Mouse (Mus musculus) hindbrain, embryonic 11.5 days (tissue): ENCODE measurements around the gene Skap1. TPM values are rescaled to one million over a fixed set of nuclear protein-coding genes. Genes with fewer than 3 reads are reported as not detected.

ENCODE experiments used
- ATAC-seq: fragments of 200-750 bp; cut with Nextera tagmentation; 2 replicates; pipeline ENCODE4 v1.8.0; 2017; ENCODE audit warnings: mild to moderate bottlenecking, moderate TSS enrichment, moderate library complexity; ENCODE audit not compliant: low FRiP score
- DNase-seq: peaks from one replicate; pipeline ENCODE4 v3.0.0-alpha.2; 2015; ENCODE audit warnings: low spot score
- H3K27ac ChIP-seq: fragments of 300-500 bp; sonication (generic); 2 replicates; pipeline ENCODE4 v1.5.1; 2014; ENCODE audit warnings: mild to moderate bottlenecking, low read depth, low read length
- H3K27me3 ChIP-seq: fragments of 300-500 bp; sonication (generic); 2 replicates; pipeline ENCODE4 v1.6.1; 2014; ENCODE audit warnings: mild to moderate bottlenecking, low read length, moderate library complexity, mixed read lengths; ENCODE audit not compliant: control insufficient read depth, insufficient read depth
- H3K36me3 ChIP-seq: fragments of 300-500 bp; sonication (generic); 2 replicates; pipeline ENCODE4 v1.6.1; 2014; ENCODE audit warnings: mild to moderate bottlenecking, low read length, moderate library complexity, mixed read lengths; ENCODE audit not compliant: control insufficient read depth, insufficient read depth
- H3K4me1 ChIP-seq: fragments of 300-500 bp; sonication (generic); replicated peaks from 2 replicates; pipeline ENCODE4 v1.6.1; 2014; ENCODE audit warnings: low read length, mixed read lengths; ENCODE audit not compliant: control insufficient read depth, insufficient read depth
- H3K4me2 ChIP-seq: fragments of 300-500 bp; sonication (generic); replicated peaks from 2 replicates; pipeline ENCODE4 v1.6.1; 2014; ENCODE audit warnings: mild to moderate bottlenecking, low read depth, low read length
- H3K4me3 ChIP-seq: fragments of 300-500 bp; sonication (generic); 2 replicates; pipeline ENCODE4 v1.5.1; 2014; ENCODE audit warnings: low read depth, low read length
- H3K9ac ChIP-seq: fragments of 300-500 bp; sonication (generic); 2 replicates; pipeline ENCODE4 v1.6.1; 2014; ENCODE audit warnings: low read depth, low read length
- H3K9me3 ChIP-seq: fragments of 300-500 bp; sonication (generic); 2 replicates; pipeline ENCODE4 v1.6.1; 2016; ENCODE audit warnings: low read length; ENCODE audit not compliant: control insufficient read depth
- WGBS: fragments of 180-500 bp; shearing (Covaris S2); extraction: QIAGEN DNeasy Blood & Tissue Kit; methylation state at CpG from one replicate; pipeline ENCODE4 v1.1.7; 2014; 5-methylcytosine and 5-hydroxymethylcytosine counted together
- polyA plus RNA-seq: library from polyadenylated mRNA; unstranded; fragments of >200 nt; fragmentation: Nextera tagmentation; extraction: Ambion mirVana; gene quantifications from 2 replicates; pipeline ENCODE4 v1.2.1, GENCODE M21; 2014

Gene Skap1
- polyA plus RNA-seq = 0.85 and 1.5 TPM in 2 replicates

DNA sequence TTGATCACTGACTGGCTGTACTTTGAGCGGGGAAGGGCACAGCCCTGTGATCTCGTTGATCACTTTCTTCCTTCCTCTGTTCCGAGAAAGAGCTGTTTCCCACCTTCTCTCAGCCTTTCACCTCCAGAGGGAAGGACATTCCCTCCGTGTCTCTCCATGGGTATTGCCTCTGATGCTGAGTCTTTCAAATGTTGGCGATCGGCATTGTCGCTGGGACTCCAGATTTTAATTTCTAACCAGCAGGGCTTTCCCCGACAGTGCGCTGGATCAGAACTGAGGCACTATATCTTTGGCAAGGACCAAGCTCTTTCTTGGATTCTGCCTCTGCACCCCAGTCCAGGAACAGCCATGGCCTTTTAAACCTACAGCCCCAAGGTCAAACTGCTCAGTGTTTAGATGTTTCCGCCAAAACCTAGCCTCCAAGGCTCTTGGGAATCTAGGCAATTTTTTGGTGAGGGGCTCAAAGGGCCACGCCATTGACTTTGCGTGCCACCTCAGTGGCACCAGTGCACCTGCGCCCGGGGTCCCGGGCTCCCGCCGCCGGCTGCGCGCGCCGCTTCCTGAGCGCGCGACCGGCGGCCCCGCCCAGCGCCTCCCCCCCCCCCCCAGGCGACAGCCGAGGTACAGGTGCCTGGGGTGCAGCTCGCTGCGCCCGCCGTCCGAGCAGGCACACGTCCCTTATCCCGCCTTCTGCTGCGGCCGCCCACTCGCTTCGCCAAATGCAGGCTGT, at the start of gene Skap1:
TSS of gene Skap1 (plus strand) at position 608 of the 730 bp plus-strand sequence.
- Histone ChIP-seq H3K36me3 (no peaks in the 10 kb centered on the region), H3K27ac (no peak within 1 kb of the TSS), H3K4me1 (peaks cover 9% of the 10 kb centered on the region), H3K4me3 (peak within 1 kb of the TSS; percentile 28), H3K9me3 (no peaks in the 10 kb centered on the region), H3K27me3 (peaks cover 25% of the 10 kb centered on the region), H3K9ac (peak within 1 kb of the TSS; percentile 37; the same call in 1 of the 2 replicates), H3K4me2 (peak within 1 kb of the TSS; percentile 61)
- DNase-seq = peak; percentile 28
- no peak for ATAC-seq
- 7% methylated on average over 35 of the region's 42 CpGs for WGBS

DNA sequence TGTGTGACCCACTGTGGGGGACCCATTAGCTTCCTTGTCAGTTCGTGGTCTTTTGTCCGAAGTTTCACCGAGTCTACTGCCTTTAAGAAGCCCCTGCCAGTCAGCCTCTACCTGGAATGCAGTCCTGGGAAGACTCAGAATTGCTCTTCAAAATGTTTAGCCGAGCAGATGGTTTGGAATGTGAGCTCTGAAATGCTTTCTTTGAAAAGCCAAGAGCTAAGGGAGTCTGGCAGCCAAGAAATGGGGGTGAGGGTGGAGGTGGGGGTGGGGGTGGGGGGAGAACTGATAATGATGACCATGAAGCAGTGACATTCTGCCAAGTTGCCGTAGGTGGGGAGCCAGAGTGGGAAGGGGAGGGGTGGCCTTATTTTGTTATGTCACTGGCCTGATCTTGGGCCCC, 43.3 kb upstream of the Skap1 start:
- Histone ChIP-seq H3K4me2 (no peak overlapping the region), H3K36me3 (no peaks in the 10 kb centered on the region), H3K27ac (no peak overlapping the region), H3K27me3 (no peaks in the 10 kb centered on the region), H3K4me1 (no peaks in the 10 kb centered on the region), H3K4me3 (no peak overlapping the region), H3K9ac (no peak overlapping the region), H3K9me3 (no peaks in the 10 kb centered on the region)
- ATAC-seq (no peak), DNase-seq (no peak)
- WGBS = 44% methylated on average over 5 of the region's 5 CpGs

DNA sequence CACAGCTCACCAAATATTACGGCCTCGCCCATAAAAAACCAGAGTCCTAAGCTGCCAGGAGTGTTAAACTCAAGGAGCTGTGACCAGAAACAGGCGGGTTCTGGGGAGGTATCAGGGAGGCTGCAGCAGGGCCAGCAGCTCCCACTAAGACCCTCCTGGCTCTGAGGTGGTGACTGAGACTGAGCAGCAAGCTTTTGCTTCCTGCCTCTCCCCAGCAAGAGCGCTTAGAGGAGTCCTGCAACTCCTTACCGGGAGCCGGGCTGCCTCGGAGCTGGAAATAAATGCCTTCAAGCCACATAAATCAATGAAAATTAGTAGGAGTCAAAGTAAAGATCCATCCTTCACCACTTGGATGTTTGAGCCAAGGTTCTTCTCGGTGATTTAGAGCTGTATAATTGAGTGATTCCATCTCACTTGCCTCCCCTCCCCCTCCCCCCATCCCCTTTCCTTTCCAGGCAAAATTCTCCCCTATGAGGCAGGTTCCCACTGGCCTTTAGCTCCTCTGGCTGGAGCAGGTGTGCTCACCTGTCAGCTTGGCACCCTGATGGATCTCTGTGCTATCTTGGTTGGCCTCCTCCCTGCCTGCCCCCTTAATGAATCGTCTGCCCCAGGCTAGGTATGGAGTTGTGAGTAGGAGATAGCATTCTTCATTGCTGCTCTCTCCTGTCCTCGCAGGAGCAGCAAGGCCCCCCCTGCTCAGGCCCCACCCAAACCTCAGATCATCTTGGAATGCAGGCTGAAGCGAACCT, 42.7 kb upstream of the Skap1 start:
- Histone ChIP-seq H3K4me3 (no peak overlapping the region), H3K27ac (no peak overlapping the region)

DNA sequence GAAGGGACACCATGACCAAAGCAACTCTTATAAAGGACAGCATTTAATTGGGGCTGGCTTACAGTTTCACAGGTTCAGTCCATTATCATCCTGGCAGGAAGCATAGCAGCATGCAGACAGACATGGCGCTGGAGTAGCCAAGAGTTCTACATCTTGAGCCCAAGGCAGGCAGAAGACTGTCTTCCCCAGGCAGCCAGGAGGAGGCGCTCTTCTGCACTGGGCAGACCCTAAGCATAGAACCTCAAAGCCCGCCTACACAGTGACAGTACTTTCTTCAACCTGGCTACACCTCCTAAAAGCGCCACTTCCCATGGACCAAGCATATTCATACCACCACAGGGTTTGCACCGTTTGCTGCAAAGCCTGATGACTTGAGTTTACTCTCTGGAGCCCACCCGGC, 39.2 kb upstream of the Skap1 start:
- no peak for ATAC-seq
- no peak overlapping the region for H3K27ac ChIP-seq
- WGBS = 91% methylated on average over 6 of the region's 6 CpGs

More for the DNA sequence above, 42.7 kb upstream of the Skap1 start:
- Histone ChIP-seq H3K9ac (no peak overlapping the region), H3K9me3 (no peaks in the 10 kb centered on the region), H3K4me2 (no peak overlapping the region), H3K4me1 (no peaks in the 10 kb centered on the region), H3K36me3 (no peaks in the 10 kb centered on the region), H3K27me3 (no peaks in the 10 kb centered on the region)
- ATAC-seq (no peak), DNase-seq (no peak)
- 61% methylated on average over 11 of the region's 11 CpGs for WGBS

DNA sequence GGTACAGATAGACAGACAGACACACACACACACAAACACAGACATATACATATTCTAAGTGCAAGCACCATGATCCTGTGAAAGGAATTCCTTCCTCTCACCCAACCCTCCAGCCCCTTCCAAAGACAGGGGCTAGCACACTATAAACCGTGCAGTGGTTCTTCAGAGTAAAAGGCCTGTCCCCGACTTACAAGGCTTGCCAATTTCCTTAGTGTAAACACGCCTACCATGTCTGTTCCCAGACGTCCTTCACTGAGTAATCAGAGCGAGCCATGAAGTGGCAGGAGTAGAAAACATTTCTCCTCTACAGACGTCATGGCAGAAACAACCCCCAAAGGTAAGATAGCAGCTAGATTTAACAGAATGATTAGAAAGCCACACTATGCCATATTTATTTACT, 38.2 kb upstream of the Skap1 start:
- H3K9me3 ChIP-seq = no peaks in the 10 kb centered on the region
- no peak for ATAC-seq
- H3K4me1 ChIP-seq = no peaks in the 10 kb centered on the region
- H3K27me3 ChIP-seq = no peaks in the 10 kb centered on the region
- no peak overlapping the region for H3K4me2 ChIP-seq
- no peaks in the 10 kb centered on the region for H3K36me3 ChIP-seq
- no peak overlapping the region for H3K4me3 ChIP-seq
- no peak for DNase-seq
- WGBS = 71% methylated on average over 6 of the region's 6 CpGs
- no peak overlapping the region for H3K27ac ChIP-seq
- no peak overlapping the region for H3K9ac ChIP-seq

More for the DNA sequence above, 39.2 kb upstream of the Skap1 start:
- no peak overlapping the region for H3K9ac ChIP-seq
- no peaks in the 10 kb centered on the region for H3K4me1 ChIP-seq
- no peak overlapping the region for H3K4me3 ChIP-seq
- no peak overlapping the region for H3K4me2 ChIP-seq
- H3K9me3 ChIP-seq = no peaks in the 10 kb centered on the region
- no peaks in the 10 kb centered on the region for H3K36me3 ChIP-seq
- no peak for DNase-seq
- H3K27me3 ChIP-seq = no peaks in the 10 kb centered on the region

DNA sequence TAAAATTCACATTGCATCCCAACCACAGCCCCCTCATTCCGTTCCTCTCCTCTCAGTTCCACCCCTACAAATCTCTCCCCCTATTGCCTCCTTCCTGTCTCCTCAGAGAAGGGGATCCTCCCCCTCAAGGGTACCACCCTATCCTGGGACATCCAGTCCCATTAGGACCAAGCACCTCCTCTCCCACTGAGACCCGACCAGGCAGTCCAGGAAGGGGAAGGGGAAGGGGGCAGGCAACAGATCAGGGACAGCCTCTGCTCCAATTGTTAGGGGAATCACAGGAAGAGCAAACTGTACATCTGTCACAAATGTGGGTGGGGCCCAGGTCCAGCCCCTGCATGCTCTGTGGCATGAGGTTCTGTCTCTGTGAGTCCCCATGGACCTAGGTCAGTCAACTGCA, 37.6 kb upstream of the Skap1 start:
- Histone ChIP-seq H3K27me3 (no peaks in the 10 kb centered on the region), H3K36me3 (no peaks in the 10 kb centered on the region), H3K4me1 (no peaks in the 10 kb centered on the region), H3K9me3 (no peaks in the 10 kb centered on the region), H3K27ac (no peak overlapping the region), H3K4me3 (no peak overlapping the region), H3K4me2 (no peak overlapping the region), H3K9ac (no peak overlapping the region)
- 60% methylated on average over 2 of the region's 2 CpGs for WGBS
- ATAC-seq (no peak), DNase-seq (no peak)

DNA sequence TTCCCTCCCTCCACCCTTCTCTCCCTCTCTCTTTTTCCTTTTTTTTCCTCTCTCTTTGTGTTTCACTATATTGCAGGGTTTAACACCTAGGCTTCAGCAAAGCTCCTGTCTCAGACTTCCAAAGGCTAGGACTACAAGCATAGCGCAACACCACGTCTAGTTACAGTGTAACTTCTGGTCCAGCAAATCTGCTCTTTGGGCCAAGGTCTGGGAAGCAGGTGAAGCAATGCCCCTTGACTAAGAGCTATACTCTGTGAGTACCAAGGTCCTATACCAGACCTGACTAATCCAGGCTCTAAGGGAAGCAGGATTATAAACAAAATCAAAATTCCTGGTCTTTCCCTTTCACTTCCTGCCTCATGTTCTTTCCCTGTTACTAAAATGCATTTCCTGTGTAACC, 35.3 kb upstream of the Skap1 start:
- Histone ChIP-seq H3K4me3 (no peak overlapping the region), H3K4me2 (no peak overlapping the region), H3K27me3 (no peaks in the 10 kb centered on the region), H3K9ac (no peak overlapping the region), H3K27ac (no peak overlapping the region), H3K9me3 (no peaks in the 10 kb centered on the region), H3K36me3 (no peaks in the 10 kb centered on the region), H3K4me1 (no peaks in the 10 kb centered on the region)
- ATAC-seq (no peak), DNase-seq (no peak)
- 89% methylated on average over 2 of the region's 2 CpGs for WGBS

DNA sequence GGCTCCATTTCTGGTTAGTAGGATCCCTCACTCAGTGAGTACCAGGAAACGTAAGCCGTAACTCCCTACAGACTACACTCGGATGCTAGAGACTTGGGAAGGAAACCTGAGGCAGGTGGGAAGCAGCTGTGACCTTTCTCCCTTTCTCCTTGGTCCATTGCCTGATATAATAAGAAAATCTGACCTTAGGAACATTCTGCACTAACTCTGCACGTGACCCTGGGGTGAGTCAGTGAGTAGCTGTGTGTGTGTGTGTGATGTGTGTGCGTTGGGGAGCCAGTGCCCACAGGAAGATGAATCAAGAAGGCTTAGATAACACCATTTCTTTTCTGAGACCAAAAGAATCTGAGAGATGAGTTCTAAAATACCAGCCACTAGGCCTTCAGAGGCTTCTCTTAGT, 34.5 kb upstream of the Skap1 start:
- Histone ChIP-seq H3K27me3 (no peaks in the 10 kb centered on the region), H3K27ac (no peak overlapping the region), H3K36me3 (no peaks in the 10 kb centered on the region), H3K4me2 (no peak overlapping the region), H3K9me3 (no peaks in the 10 kb centered on the region), H3K9ac (no peak overlapping the region), H3K4me3 (no peak overlapping the region), H3K4me1 (no peaks in the 10 kb centered on the region)
- 65% methylated on average over 5 of the region's 5 CpGs for WGBS
- ATAC-seq = no peak
- DNase-seq = no peak

DNA sequence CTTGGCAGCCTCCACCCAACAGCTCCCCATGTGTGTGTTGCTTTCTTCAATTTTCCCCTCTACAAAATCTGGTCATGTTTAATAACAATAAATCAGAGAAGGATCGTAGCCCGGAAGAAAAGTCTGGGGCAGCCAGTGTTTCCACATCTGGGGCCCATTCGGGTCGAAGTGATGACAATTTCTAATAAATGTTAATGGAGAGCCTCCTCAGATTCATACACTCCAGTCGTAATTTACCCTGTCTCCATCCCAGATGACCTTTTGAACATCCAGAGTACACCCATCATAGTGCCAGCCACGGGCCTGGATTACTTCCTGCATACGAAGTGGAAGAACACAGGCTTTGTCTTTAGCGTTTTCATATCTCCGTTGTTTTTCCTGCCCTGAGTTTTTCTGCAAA, 32.5 kb upstream of the Skap1 start:
- Histone ChIP-seq H3K4me1 (no peaks in the 10 kb centered on the region), H3K4me3 (no peak overlapping the region), H3K36me3 (no peaks in the 10 kb centered on the region), H3K27me3 (no peaks in the 10 kb centered on the region), H3K4me2 (no peak overlapping the region), H3K9me3 (no peaks in the 10 kb centered on the region), H3K9ac (no peak overlapping the region), H3K27ac (no peak overlapping the region)
- DNase-seq = no peak
- WGBS = 76% methylated on average over 9 of the region's 9 CpGs
- no peak for ATAC-seq
